Mouse (Mus musculus) embryonic fibroblast, embryonic 13.5 days (primary cell): ENCODE data around the gene Tead2.

Source experiments
- CTCF ChIP-seq: IDR thresholded peaks from 2 replicates; pipeline ENCODE4 v1.5.1; 2011; ENCODE audit warnings: mild to moderate bottlenecking, control low read depth, low read length, moderate library complexity, borderline replicate concordance; ENCODE audit not compliant: insufficient read depth
- POLR2A ChIP-seq: IDR thresholded peaks from 2 replicates; pipeline ENCODE4 v1.6.1; 2011; ENCODE audit warnings: low read depth, mild to moderate bottlenecking, control low read depth, low read length, moderate library complexity

GRCm38 (mm10) chr7:45182199-45182601 is 33.4 kb upstream of the Tead2 start:
- no peak for TF ChIP-seq CTCF
- TF ChIP-seq POLR2A: 0 out of 2 replicates have a peak, but pooled peaks have one; percentile 43
